Mouse (Mus musculus) heart, embryonic 11.5 days (tissue): Measurements from ENCODE around the gene Vcan. TPM values are rescaled to one million over a fixed set of nuclear protein-coding genes. Genes with fewer than 3 reads are reported as not detected.

ENCODE experiments used
- ATAC-seq: fragments of 200-750 bp; cut with Nextera tagmentation; replicated peaks from 2 replicates; pipeline ENCODE4 v1.8.0; 2017; ENCODE audit warnings: moderate library complexity; ENCODE audit not compliant: insufficient number of reproducible peaks, low FRiP score, low TSS enrichment
- H3K27ac ChIP-seq: fragments of 300-500 bp; sonication (generic); 2 replicates; pipeline ENCODE4 v1.5.1; 2014; ENCODE audit warnings: mild to moderate bottlenecking, low read depth, low read length
- H3K27me3 ChIP-seq: fragments of 300-500 bp; sonication (generic); 2 replicates; pipeline ENCODE4 v1.6.1; 2014; ENCODE audit warnings: mild to moderate bottlenecking, low read length, mixed read lengths; ENCODE audit not compliant: control insufficient read depth, insufficient read depth
- H3K36me3 ChIP-seq: fragments of 300-500 bp; sonication (generic); 2 replicates; pipeline ENCODE4 v1.6.1; 2014; ENCODE audit warnings: mild to moderate bottlenecking, low read length, moderate library complexity, mixed read lengths; ENCODE audit not compliant: control insufficient read depth, insufficient read depth
- H3K4me1 ChIP-seq: fragments of 300-500 bp; sonication (generic); 2 replicates; pipeline ENCODE4 v1.6.1; 2014; ENCODE audit warnings: low read length; ENCODE audit not compliant: control insufficient read depth, insufficient read depth
- H3K4me2 ChIP-seq: fragments of 300-500 bp; sonication (generic); 2 replicates; pipeline ENCODE4 v1.6.1; 2014; ENCODE audit warnings: mild to moderate bottlenecking, moderate library complexity
- H3K4me3 ChIP-seq: fragments of 300-500 bp; sonication (generic); 2 replicates; pipeline ENCODE4 v1.5.1; 2014; ENCODE audit warnings: low read depth, low read length
- H3K9ac ChIP-seq: fragments of 300-500 bp; sonication (generic); 2 replicates; pipeline ENCODE4 v1.6.1; 2014; ENCODE audit warnings: mild to moderate bottlenecking, low read depth, low read length, moderate library complexity
- H3K9me3 ChIP-seq: fragments of 300-500 bp; sonication (generic); replicated peaks from 2 replicates; pipeline ENCODE4 v1.6.1; 2016; ENCODE audit warnings: low read length; ENCODE audit not compliant: control insufficient read depth
- WGBS: fragments of 180-500 bp; shearing (Covaris S2); extraction: QIAGEN DNeasy Blood & Tissue Kit; methylation state at CpG from one replicate; pipeline ENCODE4 v1.1.7; 2014; ENCODE audit not compliant: insufficient replicate concordance; 5-methylcytosine and 5-hydroxymethylcytosine counted together
- polyA plus RNA-seq: library from polyadenylated mRNA; unstranded; fragments of >200 nt; fragmentation: Nextera tagmentation; extraction: Ambion mirVana; gene quantifications from 2 replicates; pipeline ENCODE4 v1.2.1, GENCODE M21; 2014

Vcan gene
- polyA plus RNA-seq, 1 experiment from 2014 or later = 183 TPM

GRCm38 (mm10) chr13:89702395-89702794 lies 39.9 kb downstream of the Vcan start:
- Histone ChIP-seq H3K9ac (no peak overlapping the region), H3K4me2 (no peak overlapping the region), H3K9me3 (no peaks in the 10 kb centered on the region), H3K27ac (no peak overlapping the region), H3K4me1 (no peaks in the 10 kb centered on the region), H3K4me3 (no peak overlapping the region), H3K36me3 (peaks cover 38% of the 10 kb centered on the region), H3K27me3 (no peaks in the 10 kb centered on the region)
- ATAC-seq = no peak
- 88% methylated on average over 4 of the region's 4 CpGs for WGBS

- Histone ChIP-seq H3K9ac (no peak overlapping the region), H3K27me3 (no peaks in the 10 kb centered on the region), H3K4me1 (no peaks in the 10 kb centered on the region), H3K36me3 (peaks cover 30% of the 10 kb centered on the region), H3K27ac (no peak overlapping the region), H3K9me3 (no peaks in the 10 kb centered on the region), H3K4me2 (no peak overlapping the region), H3K4me3 (no peak overlapping the region)
- ATAC-seq = no peak
- WGBS = 86% methylated on average over 2 of the region's 2 CpGs
Observed at GRCm38 (mm10) chr13:89699998-89700555, 42.2 kb downstream of the Vcan start.

DNA sequence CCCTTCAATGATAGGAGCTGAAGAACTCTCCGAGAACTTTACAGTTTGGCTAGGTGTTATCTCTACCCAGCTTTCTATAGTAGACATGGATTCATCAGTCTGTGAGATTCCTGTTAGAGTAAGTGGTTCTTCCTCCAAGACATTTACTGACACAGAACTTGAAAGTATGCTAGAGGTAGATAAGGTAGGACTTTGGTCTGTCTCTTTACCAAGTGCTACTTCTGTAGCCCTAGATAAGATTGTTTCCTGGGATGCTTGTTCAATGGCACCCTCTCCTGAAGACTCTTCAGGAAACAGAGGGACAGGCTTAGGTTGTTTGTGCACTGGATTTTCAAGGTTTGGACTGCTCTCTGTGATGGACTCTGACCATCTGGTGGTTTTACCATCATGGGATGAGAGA lies 49.7 kb downstream of the Vcan start:
- no peak for ATAC-seq
- 71% methylated on average over 1 of the region's 1 CpGs for whole genome bisulfite sequencing
- H3K9ac ChIP-seq = no peak overlapping the region
- no peaks in the 10 kb centered on the region for H3K9me3 ChIP-seq
- peaks cover 38% of the 10 kb centered on the region for H3K36me3 ChIP-seq
- H3K4me1 ChIP-seq = no peaks in the 10 kb centered on the region
- no peak overlapping the region for H3K27ac ChIP-seq
- no peak overlapping the region for H3K4me3 ChIP-seq
- H3K4me2 ChIP-seq = no peak overlapping the region
- no peaks in the 10 kb centered on the region for H3K27me3 ChIP-seq

GRCm38 (mm10) chr13:89683490-89683889 lies 58.8 kb downstream of the Vcan start:
- WGBS = 85% methylated on average over 3 of the region's 3 CpGs
- Histone ChIP-seq H3K4me2 (no peak overlapping the region), H3K9me3 (no peaks in the 10 kb centered on the region), H3K9ac (no peak overlapping the region), H3K4me3 (no peak overlapping the region), H3K27me3 (no peaks in the 10 kb centered on the region), H3K4me1 (no peaks in the 10 kb centered on the region), H3K36me3 (peaks cover 3% of the 10 kb centered on the region; the same call in 1 of the 2 replicates), H3K27ac (no peak overlapping the region)
- no peak for ATAC-seq

GRCm38 (mm10) chr13:89682254-89682653 lies 60.1 kb downstream of the Vcan start:
- no peak overlapping the region for H3K4me2 ChIP-seq
- no peak overlapping the region for H3K4me3 ChIP-seq
- no peaks in the 10 kb centered on the region for H3K4me1 ChIP-seq
- peaks cover 3% of the 10 kb centered on the region; the same call in 1 of the 2 replicates for H3K36me3 ChIP-seq
- no peak overlapping the region for H3K9ac ChIP-seq
- no peaks in the 10 kb centered on the region for H3K9me3 ChIP-seq
- no peak for ATAC-seq
- H3K27me3 ChIP-seq = no peaks in the 10 kb centered on the region
- 74% methylated on average over 7 of the region's 7 CpGs for WGBS
- H3K27ac ChIP-seq = no peak overlapping the region

- Histone ChIP-seq H3K4me1 (no peaks in the 10 kb centered on the region), H3K9ac (no peak overlapping the region), H3K4me2 (no peak overlapping the region), H3K4me3 (no peak overlapping the region), H3K27me3 (no peaks in the 10 kb centered on the region), H3K9me3 (no peaks in the 10 kb centered on the region), H3K27ac (no peak overlapping the region), H3K36me3 (peaks cover 9% of the 10 kb centered on the region)
- WGBS = 87% methylated on average over 6 of the region's 6 CpGs
- ATAC-seq = no peak
Observed at GRCm38 (mm10) chr13:89679756-89680155, 62.6 kb downstream of the Vcan start.

GRCm38 (mm10) chr13:89670505-89670904 lies 71.8 kb downstream of the Vcan start:
- no peaks in the 10 kb centered on the region for H3K4me1 ChIP-seq
- H3K36me3 ChIP-seq = peaks cover 18% of the 10 kb centered on the region
- H3K27ac ChIP-seq = no peak overlapping the region
- no peak for ATAC-seq
- no peaks in the 10 kb centered on the region for H3K27me3 ChIP-seq
- H3K4me3 ChIP-seq = no peak overlapping the region
- no peak overlapping the region for H3K9ac ChIP-seq
- WGBS = 62% methylated on average over 3 of the region's 3 CpGs
- no peak overlapping the region for H3K4me2 ChIP-seq
- H3K9me3 ChIP-seq = no peaks in the 10 kb centered on the region

GRCm38 (mm10) chr13:89668981-89669880 lies 73.1 kb downstream of the Vcan start:
- no peak overlapping the region for H3K27ac ChIP-seq
- no peak overlapping the region for H3K4me3 ChIP-seq
- no peak for ATAC-seq
- 61% methylated on average over 10 of the region's 10 CpGs for WGBS
- no peaks in the 10 kb centered on the region for H3K27me3 ChIP-seq
- H3K9me3 ChIP-seq = no peaks in the 10 kb centered on the region
- H3K9ac ChIP-seq = no peak overlapping the region
- H3K4me1 ChIP-seq = no peaks in the 10 kb centered on the region
- no peak overlapping the region for H3K4me2 ChIP-seq
- peaks cover 14% of the 10 kb centered on the region for H3K36me3 ChIP-seq
